Mouse (Mus musculus) layer of hippocampus, adult 18-20 months (tissue): ENCODE results near the gene Clrn1. TPM values are rescaled to one million over a fixed set of nuclear protein-coding genes. Genes with fewer than 3 reads are reported as not detected.

ENCODE experiments used
- DNase-seq, 2 experiments: peaks; one replicate each; pipeline ENCODE4 v3.0.0; 2022; ENCODE audit warnings: low spot score in 2 of 2
- total RNA-seq, 2 experiments: library from RNA; stranded (reverse); gene quantifications; 2 replicates each; pipeline ENCODE4 v1.2.3; 2021

Clrn1 gene
- total RNA-seq, 2 experiments from 2014 or later = 2.0 to 2.5 TPM

DNA sequence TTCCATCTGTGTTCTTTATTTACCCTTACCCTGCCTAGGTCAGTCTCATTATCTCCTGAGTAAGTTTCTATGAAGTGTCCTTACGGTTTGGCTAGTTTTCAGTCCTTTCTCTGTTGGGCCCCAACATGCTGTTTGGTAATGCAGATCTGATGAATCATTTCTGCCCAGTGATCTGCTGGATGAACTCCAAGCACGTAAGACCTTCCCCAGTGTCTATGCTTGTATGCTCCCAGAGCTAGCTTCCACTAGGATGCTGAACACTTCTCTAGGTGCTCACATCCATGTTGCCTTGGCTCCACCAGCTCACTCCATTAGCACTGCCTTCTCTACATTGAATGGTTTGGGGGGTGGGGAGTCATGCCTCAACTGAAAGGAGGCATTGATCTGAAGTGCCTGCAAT lies 52.3 kb downstream of the Clrn1 start:
- no peak for DNase-seq

DNA sequence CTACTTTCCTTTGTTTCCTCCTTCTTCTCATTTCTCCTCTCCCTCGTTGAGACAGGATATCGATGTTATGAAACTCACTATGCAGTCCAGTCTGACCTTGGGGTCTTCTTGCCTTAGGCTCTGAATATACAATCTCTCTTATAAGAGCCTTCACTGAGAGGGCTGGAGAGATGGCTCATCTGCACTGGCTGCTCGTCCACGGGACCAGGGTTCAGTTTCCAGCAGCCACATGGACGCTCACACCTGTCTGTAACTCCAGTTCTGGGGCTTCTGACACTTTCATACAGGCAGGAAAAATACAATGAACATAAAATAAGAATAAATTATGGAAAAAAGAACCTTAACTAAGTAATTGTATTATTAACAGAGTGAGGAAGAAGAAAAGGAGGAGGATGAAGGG lies 53.6 kb downstream of the Clrn1 start:
- no peak for DNase-seq

DNA sequence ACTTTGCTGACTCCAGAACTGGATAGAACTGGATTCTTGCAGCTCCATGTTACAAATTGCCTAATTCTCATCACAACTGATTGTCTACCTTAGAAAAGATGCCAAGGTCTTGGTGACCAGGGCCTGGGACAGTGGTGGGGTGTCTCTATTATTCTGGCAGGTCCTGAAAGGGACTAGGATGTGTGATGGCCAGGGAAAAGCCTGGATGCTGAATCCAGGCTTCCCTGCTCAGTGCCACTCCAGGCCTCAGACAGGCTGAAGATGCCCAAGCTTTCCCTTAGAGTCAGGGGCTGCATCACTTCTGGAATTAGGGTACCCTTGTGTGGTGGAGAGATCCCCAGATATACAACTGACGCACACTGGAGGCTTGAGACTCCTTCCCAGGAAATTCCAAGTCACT lies 55.2 kb downstream of the Clrn1 start:
- no peak for DNase-seq

DNA sequence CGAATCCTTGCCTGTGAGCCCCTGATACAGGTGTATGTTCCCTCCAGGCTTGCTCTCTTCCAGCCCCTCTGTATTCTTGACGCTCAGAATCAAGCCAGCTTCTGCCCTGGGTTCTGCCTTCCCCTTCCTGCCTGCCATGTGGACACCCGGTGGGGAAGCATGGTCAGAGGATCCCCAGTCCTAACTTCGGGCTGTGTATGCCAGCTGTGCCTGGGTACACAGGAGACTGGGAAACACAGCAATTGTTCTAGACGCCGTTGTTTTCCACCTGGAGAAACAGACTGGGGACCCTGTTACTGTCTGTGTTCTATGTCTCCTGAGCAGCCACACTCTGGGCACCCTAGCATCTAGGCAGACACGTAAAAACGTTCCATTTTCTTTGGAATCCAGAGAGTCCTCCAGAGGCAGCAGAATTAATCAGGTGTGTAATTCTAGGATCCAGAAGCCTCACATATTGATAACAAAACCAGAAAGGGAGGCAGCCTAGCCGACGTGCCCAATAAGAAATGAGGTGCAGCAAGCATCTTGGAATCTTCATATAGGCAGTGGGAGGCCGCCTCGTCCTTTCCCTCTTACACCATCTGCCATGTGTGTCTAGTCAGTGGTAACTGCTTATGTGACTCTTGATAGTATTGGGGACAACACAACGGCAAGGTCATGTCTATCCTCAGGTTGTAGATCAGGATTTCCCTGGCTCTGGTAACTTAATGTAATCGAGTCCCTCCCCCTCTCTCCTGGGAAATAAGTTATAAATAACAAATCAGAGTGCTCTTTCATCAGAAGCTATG lies 56.6 kb downstream of the Clrn1 start:
- DNase-seq = no peak

DNA sequence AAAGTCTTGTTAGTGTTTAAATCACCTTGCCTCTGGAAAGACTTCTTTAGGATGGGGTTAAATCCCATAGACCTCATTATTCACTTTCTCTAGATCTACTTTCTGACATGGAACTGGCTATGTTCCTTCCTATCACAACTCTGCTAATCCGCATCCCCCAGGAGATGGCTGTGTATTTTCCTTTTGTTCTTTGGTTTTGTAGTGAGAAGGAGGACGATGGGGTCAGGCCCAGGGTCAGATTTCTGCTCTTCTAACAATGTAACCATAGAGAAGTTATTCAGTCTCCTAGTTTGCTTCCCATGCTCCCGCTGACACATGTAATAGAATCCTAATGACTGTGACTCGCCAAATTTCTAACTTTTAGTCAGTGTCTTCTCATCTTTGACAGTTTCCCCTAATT lies 58.9 kb downstream of the Clrn1 start:
- no peak for DNase-seq

DNA sequence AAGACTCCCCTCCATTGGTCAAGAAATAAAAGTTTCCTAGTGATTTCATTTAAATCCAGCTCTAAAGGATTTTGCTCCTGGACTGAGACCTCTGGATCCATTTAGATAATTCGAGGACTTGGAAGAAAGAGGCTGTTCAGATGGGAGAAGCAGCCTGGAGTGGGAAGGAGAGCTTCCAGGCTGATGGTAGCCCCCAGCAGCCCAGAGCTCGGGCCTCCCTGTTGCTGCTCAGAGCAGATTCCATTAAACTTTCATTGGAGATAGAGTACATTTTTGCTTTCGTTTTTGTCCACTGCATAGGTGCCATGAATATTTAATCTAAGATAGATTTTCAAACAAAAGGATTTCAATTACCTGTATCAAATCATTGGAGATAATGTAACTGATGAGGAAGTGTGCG lies 62.9 kb downstream of the Clrn1 start, which contains the start of gene Mindy4b-ps:
Mindy4b-ps (minus strand) TSS at position 101 of the 400 bp plus-strand sequence.
- no peak for DNase-seq

DNA sequence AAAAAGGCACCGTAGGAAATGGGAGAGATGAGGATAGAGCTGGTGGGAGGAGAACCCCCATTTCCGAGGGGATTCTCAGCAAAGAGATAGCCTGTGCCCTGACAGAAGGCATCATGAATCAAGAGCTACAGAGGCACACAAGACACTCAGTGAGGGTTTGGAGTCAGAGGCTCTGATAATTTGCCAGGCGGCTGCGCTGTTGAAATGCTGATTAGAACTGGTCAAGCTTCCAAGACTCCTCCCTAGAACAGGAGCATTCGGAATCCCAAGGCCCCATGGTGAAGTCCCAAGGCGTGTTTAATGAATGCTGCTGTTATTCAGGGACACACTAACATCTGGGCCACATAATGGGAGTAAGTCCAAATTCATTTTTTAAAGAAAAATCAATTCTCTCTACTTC lies 67.8 kb downstream of the Clrn1 start:
- no peak for DNase-seq

DNA sequence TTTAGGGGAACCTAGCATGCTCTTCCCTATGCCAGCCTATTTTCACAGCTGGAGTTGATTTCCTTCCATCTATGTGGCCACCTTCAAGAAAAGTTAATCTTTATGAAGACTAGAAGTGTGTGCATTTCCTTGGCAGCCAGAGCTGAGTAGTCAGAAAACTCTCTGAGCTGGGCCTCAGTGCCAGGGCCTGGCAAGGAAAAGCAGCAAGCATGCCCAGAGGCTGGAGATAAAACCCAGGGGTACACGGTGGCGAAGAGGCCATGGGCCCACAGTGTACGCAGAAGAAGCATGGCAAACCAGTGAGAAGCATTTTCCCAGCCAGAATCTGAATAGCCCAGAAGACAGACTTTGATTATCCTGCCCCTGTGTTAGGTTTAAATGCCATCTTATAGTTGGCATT lies 70.9 kb downstream of the Clrn1 start:
- no peak for DNase-seq

DNA sequence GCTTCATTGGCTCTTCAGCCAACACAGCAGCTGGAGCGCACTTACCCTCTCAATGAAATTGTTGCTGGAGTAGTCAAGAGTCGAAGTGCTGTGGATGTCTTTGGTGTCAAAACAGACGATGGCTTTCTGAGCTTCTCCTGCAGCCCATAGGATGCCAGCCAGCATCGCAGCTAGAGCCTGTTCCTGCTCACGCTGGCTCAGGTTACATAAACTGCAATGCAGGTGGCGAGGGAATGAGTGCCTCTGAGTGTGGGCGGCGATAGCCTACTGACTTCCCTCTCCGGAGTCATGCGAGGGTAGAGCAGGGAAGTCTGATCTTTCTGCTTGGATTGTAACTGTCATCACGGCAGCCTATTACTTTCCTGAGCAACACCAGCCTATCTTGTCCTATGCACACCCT lies 74.8 kb downstream of the Clrn1 start:
- DNase-seq = peak in 1 of 2 experiments; percentile 41

DNA sequence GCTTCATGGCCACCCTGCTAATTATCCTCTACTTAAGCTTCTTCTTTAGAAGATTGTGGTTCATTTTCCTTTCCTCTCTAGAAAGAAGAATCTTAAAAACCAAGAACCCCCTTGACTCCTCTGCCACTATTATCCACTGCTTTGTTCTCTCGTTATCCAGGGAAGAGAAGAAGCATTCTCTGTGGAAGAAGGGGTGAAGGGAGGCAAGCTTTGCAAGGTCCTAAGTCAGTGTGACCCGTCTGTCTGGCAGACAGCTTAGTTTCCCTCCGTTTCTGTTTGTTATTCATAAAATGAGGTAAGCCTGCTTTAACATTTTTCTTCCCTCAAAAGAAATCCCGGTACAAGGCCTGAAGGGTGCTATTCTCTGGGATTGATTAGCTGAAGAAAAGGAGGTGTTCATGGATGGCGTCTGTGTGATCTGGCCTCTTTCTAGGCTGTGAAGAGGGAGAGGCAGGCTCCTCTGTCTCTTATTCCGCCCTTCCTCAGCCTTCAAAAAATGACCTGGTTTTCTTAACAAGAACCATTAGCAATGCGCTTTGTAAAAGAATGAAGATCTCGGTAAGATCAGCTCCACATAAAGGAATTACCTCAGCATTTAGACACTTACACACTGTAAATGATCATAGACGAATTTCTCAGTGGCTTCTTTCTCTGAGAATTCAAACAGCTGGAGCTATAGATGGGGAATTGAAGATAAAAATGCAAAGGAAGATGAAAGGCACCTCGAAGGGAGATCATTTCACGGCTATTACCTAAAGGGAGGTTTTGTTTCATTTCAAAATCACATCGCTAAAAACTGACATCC lies 75.8 kb downstream of the Clrn1 start:
- DNase-seq = no peak

DNA sequence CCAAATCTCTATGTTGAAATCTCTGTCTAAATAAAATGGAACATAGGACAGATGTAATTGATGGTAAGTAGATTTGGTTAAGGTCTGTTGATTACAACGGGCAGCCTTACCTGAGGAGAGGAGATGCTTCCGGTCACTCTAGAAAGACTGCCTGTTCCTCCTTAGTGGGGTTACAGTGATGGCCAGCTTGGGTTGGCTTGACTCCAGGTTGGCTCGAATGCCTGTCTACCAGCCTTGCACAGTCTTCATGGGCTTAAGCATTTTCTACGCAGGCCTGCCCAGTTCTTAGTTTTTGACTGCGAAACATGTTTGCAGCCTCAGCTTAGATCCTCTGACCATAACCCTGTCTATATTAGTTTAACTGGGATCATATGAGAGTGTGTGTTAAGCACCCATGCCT lies 76.5 kb downstream of the Clrn1 start:
- no peak for DNase-seq

DNA sequence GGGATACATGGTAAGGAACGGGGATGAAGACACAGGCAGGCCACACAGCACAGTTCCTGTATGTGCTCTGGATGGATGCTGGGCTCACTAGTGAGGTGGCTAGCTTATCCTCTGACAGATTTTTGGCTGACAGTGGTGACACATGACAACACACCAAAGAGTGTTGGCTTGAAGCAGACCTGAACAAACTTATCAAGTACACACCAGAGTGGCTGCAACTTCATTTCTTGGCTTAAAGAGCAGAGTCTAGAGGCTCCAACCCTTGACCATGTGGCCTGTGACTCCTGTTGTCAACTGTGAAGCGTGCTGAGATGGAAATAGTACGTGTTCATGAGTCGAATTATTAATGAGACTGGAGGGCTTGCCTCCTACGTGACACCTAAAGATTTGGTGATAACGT lies 80.4 kb downstream of the Clrn1 start:
- no peak for DNase-seq

DNA sequence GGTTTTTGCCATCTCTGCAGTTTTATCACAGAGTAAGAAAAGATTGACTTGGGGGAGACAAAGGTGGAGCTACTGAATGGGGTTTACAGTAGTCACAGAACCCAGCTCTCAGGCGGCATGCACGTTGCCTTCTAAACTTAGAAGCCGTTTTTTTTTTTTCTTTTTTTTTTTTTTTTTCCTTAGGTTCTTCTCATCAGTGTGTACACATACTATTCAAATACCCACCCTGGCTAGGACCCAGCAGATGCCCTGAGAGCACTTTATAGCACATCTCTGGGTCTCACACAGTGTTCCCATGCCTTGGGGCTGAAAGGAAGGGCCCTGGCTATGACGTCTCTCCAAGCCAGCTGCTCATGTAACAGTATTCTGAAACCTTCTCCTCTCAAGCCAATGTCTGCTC lies 86.5 kb downstream of the Clrn1 start:
- no peak for DNase-seq

DNA sequence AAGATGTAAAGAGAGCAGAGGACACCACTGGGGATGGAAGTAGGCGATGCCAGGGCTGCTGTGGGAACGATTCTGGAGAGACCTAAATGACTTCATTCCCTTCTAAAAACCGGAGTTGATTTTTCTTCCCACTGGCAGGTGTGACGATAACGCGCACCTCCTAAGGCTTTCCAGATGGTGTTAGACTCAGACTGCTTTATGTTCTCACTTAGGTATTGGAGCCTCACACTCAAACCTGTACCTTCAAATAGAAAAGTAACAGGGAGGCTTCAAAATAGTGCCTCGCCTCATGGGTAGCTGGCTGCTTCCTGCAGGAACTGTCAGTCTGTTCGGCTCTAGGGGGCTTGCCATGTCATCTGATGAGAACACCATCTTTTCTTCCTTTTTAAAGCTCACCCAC lies 86.9 kb downstream of the Clrn1 start:
- DNase-seq = no peak

Other genes starting within 250 kb of the Clrn1 start
- under 1 TPM; 0.74 to 0.86 TPM for gene Erich6, start 248.1 kb downstream of the Clrn1 start, total RNA-seq
- gene Siah2, start 192.9 kb downstream of the Clrn1 start, total RNA-seq = 10 to 100 TPM; 17.4 to 17.5 TPM
- 1 to 10 TPM; 1.6 to 1.9 TPM for gene Mindy4b-ps, start 63.0 kb downstream of the Clrn1 start, total RNA-seq
- gene Med12l, start 120.5 kb upstream of the Clrn1 start, total RNA-seq = 10 to 100 TPM; 51.9 to 54.1 TPM
- gene Gpr171, start 216.5 kb upstream of the Clrn1 start, total RNA-seq = not detected